Mouse (Mus musculus) right cerebral cortex, postnatal 25 days (tissue): Measurements from ENCODE around the gene Insm1.

ENCODE experiments used
- DNase-seq: peaks from one replicate; pipeline ENCODE4 v3.0.0; 2022

Gene Insm1

GRCm38 (mm10) chr2:146225818-146226217, 4.1 kb downstream of the Insm1 start:
- DNase-seq = no peak

GRCm38 (mm10) chr2:146226484-146226883, 4.8 kb downstream of the Insm1 start:
- no peak for DNase-seq

GRCm38 (mm10) chr2:146227646-146228045, 5.9 kb downstream of the Insm1 start:
- no peak for DNase-seq

- no peak for DNase-seq
These were observed 6.7 kb downstream of the Insm1 start for GRCm38 (mm10) chr2:146228435-146228834.

- no peak for DNase-seq
These were observed 9.8 kb downstream of the Insm1 start for GRCm38 (mm10) chr2:146231485-146231884.

- DNase-seq = no peak
These were observed 17.6 kb downstream of the Insm1 start for GRCm38 (mm10) chr2:146239196-146239747.

- no peak for DNase-seq
These were observed 22.3 kb downstream of the Insm1 start for GRCm38 (mm10) chr2:146244049-146244448.

GRCm38 (mm10) chr2:146245401-146245800, 23.7 kb downstream of the Insm1 start:
- no peak for DNase-seq

- no peak for DNase-seq
These were observed 24.8 kb downstream of the Insm1 start for GRCm38 (mm10) chr2:146246409-146247075.

- no peak for DNase-seq
These were observed 25.9 kb downstream of the Insm1 start for GRCm38 (mm10) chr2:146247576-146247975.

- no peak for DNase-seq
These were observed 27.3 kb downstream of the Insm1 start for GRCm38 (mm10) chr2:146249033-146249432.

- DNase-seq = no peak
These were observed 28.6 kb downstream of the Insm1 start for GRCm38 (mm10) chr2:146250236-146250904.

- DNase-seq = no peak
These were observed 32.7 kb downstream of the Insm1 start for GRCm38 (mm10) chr2:146254387-146254786.

- DNase-seq = no peak
These were observed 33.9 kb downstream of the Insm1 start for GRCm38 (mm10) chr2:146255636-146256035.

- DNase-seq = no peak
These were observed 34.7 kb downstream of the Insm1 start for GRCm38 (mm10) chr2:146256321-146256875.

- no peak for DNase-seq
These were observed 35.3 kb downstream of the Insm1 start for GRCm38 (mm10) chr2:146257037-146257436.

- DNase-seq = no peak
These were observed 35.9 kb downstream of the Insm1 start for GRCm38 (mm10) chr2:146257609-146258008.

- DNase-seq = peak; percentile 59
These were observed 37.2 kb downstream of the Insm1 start for GRCm38 (mm10) chr2:146258736-146259469.

GRCm38 (mm10) chr2:146259787-146260560, 38.3 kb downstream of the Insm1 start:
- DNase-seq = no peak

GRCm38 (mm10) chr2:146261146-146261545, 39.4 kb downstream of the Insm1 start:
- DNase-seq = no peak

GRCm38 (mm10) chr2:146262215-146262614, 40.5 kb downstream of the Insm1 start:
- DNase-seq = no peak

- no peak for DNase-seq
These were observed 41.2 kb downstream of the Insm1 start for GRCm38 (mm10) chr2:146262966-146263365.
